Mouse (Mus musculus): ENCODE measurements around the gene Gm9046.
"Not testable (repeated sequence)": the region's sequence is repeated elsewhere in the genome, so short reads cannot be mapped to it uniquely, and the experiment has no call there.

DNA sequence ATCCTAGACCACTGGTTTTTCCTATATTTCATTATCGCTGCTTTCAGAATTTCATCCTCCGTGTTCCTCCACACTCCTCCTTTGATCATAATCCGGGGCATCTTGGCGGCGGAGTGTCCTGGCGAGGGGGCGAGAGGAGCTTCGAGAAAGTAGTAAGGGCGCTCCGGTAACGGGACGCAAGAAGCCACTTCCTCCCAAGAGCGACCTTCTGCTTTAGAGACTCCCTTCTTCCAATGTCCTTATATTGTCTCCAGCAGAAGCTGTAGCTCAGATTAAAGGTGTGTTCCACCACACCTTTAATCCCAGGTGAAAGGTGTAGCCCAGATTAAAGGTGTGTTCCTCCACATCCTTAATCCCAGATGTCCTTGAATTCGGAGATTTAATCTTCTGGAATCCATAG, at the start of gene Gm9046:
- TF ChIP-seq POLR2A (IDR thresholded peaks at IDR 0.05; ENCODE audit: borderline replicate concordance, low read depth, low read length); CTCF (IDR thresholded peaks at IDR 0.05; ENCODE audit: low read depth, low read length): not testable (repeated sequence)
